Mouse (Mus musculus): ENCODE measurements at regions not wholly inside any gene's neighbourhood (a gene's known extent, or its start where the extent isn't known, plus 50 kb on each side); places are given as distances from the start of the nearest gene placed in this dataset.
A peak's percentile ranks its signal among the peaks of the same experiment; 100 is the strongest.
"Not testable (repeated sequence)": the region's sequence is repeated elsewhere in the genome, so short reads cannot be mapped to it uniquely, and the experiment has no call there.

DNA sequence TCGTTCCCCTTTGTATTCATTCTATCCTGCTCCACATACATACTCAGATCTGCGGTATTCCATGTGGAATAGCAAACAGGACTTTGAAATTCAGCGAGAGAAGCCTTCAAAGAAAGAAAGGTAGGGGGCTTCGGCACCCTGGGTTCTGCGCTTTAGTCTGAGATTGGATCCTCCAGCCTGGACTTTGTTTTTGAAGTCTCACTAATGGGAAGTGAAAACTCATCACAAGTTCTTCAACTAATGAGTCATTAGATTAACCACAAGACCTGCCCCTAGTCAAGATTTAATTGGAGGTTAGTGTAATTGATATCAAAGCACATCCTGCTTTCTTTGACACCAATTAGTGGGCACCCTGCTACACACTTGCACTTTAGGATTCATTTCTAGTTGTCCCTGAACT, 492.5 kb upstream of the Zfp960 start:
- DNase-seq (ENCODE audit: low read depth): no peak

DNA sequence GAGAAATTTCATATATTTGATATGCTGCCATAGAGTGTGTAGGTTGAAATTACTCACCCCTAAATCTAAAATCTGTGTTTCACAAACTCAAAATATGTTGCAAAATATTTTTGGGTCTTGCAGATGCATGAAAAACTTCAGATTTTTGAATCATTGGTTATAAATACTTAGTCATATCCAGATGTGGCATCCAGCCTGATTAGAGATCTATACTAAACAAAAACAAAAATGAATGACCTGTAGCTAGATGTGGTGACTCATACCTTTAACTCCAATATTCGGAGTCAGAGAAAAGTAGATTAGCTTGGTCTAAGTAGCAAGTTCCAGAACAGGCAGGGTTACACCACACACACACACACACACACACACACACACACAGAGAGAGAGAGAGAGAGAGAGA, 475.1 kb upstream of the Zfp960 start:
- DNase-seq (ENCODE audit: low read depth): no peak

DNA sequence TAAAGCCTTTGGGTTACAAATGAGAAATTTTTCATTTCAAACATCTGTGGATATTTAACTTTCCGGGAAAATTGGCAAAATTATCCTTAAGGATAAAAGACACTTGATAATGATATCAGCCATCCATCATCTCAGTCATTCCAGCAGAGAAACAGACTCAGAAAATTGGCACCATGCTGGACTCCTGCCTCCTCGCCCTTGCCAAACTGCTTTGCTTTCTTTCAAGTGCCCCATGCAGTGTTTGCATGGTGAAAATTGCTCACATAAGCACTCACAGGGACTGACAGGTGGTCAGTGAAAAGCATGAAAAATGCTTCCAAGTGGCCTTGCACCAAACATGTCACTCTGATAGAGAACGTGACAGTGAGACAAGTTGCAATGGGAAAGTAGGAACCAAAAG, 464.2 kb upstream of the Zfp960 start:
- DNase-seq (ENCODE audit: low read depth): no peak

DNA sequence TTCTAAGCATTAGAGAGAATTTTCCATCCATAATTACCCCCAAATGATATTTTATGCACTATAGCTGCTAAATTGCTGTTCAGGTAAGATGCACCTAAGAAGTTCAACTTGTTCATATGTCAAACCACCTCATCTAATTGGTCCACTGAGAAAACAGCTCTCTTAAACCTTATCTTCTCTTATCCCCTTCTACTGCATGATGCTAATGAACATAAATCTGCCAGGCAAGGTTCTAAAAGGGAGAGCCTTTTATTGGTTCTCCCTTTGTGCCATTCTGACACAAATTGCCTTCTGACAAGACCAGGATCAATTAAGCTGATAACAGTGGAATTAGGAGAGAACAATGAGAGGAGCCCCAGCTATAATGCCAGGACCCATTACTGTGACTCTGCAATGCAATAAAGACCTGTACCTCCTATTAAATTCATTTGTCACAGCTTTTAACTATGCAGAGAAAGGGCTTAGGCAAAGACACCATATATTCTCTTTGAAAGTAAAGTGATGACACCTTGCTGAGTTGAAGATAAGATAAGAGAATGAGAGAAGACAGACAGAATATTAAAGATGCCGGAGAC, 451.4 kb upstream of the Zfp960 start:
- DNase-seq (ENCODE audit: low read depth): no peak

DNA sequence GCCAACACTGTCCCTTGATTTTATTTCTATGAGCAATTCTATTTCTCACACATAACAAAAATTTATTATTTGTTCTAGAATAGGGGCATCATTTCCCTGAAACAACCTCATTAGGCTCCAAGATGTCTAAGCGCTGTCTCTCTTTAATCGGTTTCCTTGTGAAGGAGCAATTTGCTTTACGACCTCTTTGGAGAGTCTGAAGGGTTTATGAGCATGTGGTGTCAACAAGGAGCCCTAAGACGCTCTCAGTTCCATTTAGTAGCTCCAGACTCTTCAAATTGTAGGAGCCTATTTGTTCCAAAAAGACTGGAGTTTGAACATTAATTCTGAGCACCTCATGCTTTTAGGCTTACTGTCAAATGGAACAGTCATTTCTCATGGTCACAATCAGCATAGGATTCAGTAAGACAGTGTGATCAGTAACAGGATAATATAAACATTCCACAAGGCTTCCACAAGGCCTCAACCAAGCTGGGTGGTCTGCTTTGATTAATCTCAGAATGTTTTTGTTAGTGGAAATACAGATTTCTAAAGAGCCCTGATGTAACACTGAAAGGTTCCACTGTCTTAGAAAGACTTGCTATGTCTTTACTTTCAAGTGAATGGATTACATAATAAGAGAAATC, 441.9 kb upstream of the Zfp960 start:
- DNase-seq (ENCODE audit: low read depth): no peak

DNA sequence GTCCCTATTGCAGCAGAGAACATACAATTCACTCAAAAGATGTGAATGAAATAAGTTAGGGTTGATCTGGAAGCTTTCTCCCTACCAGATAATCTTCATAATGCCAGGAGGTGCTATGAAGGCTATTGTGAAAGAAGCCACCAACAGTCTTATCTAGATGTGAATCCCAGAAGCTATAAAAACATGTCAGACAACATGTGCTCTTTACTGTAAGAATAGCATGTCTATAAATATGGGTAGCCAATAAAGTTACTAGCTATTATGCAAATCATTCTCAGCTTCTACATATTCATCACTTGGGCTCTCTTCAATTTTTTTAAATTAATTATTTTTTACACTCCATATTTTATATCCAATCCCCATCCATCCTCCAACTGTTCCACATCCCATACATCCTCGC, 434.1 kb upstream of the Zfp960 start:
- DNase-seq (ENCODE audit: low read depth): no peak

DNA sequence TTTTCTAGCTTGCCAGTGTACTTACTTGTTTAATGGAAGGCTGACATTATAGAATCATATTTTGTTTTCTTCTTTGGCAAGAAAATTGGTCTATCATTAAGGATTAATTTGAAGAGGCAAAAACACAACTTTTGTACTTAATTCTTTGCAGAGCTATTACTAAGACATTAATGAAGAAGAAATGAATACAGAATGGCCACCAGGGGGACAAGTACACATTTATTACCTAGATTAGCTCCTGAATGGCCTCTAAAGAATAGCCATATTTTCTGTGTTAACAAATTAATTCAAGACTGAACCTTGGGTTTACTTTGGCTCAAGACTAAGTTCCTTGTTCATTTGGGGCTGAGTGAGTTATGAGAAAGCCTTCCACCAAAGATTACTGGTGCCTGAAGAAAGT, 430.5 kb upstream of the Zfp960 start:
- DNase-seq (ENCODE audit: low read depth): no peak

DNA sequence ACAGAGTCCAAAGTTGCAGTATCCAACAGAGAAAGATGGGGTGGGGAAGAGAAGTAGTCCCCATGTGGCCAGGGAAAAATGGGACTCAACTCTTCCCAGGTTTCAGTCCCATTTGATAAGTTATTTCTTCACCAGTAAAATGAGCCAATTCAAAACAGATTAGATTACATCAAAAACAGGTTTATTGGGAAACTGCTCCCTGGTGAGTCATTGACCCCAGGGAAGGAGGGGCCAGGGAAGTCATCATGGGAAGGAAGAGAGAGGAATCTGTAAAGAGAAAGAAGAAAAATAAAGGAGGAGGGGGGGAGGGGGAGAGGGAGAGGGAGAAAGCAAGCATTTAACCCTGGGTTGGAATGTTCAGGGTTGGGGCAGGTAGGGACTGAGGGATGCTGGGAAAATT, 426.4 kb upstream of the Zfp960 start:
- DNase-seq (ENCODE audit: low read depth): no peak

DNA sequence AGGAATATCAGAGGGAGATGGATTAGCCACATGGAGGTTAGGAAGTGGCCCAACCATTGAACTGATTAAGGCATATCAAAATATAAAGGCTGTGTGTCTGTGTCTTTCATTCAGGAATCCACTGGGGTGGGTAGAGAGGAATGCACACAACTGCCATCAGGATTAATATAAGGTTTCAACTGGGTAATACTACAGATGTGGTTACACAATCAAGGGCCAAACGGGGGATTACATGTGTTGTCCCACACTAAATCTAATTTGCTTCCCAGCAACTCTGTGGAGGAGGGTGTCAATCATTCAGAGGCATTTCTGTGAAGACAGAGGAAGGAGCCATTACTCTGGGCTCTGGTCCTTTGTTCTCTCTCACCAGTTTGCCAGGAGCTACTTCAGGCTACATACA, 416.0 kb upstream of the Zfp960 start:
- no peak for DNase-seq (ENCODE audit: low read depth)

DNA sequence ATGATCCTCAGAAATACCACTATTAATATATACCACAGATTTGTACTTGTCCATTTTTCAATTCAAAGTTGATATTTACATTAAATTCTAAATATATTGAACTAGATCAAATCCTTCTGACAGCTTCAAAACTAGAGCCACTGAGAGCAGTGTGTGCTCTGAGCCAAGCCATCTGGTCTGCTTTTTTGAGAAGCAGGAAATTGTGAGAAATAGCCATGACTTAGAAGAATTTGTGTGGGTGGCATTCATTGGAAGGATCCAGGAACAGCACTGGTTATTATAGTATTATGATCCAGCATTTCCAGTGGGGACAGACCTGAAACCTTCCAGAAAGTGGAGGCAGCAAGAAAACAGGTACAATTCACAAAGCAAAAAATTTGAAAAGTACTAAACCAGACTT, 398.7 kb upstream of the Zfp960 start:
- no peak for DNase-seq (ENCODE audit: low read depth)

DNA sequence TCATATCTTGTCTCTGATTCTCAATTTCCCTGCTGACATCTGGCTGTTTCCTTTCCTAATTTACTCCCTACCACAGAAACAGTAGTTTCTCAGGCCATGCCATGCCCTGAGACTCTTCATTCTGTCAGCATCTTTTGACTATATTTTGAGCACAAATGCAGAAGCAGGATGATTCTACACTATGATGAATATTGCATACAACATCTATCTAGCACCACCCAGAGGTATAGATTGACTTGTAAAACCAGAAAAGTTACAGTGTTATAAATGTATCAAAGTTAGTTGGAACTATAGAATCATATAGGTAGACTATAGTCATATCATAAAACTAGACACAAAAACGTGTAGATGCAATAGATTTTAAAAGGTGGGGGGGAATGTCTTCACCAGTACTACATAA, 396.3 kb upstream of the Zfp960 start:
- DNase-seq (ENCODE audit: low read depth): no peak

DNA sequence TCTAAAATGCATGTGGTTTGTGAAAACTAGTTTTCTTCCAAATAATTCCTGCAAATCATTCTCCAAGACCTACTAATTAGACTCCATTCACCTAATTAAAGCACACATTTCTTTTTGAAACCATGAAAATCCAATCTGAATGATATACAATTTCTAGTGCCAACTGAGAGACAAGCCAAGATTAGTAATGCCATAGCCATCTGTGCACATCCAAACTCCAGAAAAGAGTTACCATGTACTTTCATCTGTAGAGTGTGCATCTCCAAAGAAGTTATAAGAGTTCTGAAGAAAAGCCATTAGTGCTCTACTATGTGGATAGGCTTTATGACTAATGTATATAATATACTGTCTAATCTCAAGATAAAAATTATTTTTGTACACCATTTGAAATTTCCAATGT, 359.7 kb upstream of the Zfp960 start:
- DNase-seq (ENCODE audit: low read depth): no peak

DNA sequence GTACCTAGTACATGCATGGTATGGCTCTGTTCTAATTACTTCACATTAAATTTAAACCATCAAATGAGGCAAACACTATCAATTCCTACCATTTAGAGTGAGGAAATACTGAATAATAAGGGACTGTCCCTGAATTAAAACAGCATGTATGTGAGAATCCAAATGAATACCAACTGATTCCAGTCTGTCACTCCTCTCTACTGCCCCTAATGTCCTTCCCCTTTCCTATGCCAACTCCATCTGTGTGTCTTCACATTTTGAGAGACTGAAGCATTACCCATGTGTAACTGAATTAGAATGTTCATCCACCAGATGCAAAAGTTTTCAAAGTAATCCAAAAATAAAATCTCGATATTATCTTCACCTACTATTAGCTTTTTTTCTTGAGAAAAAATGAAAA, 358.0 kb upstream of the Zfp960 start:
- no peak for DNase-seq (ENCODE audit: low read depth)

DNA sequence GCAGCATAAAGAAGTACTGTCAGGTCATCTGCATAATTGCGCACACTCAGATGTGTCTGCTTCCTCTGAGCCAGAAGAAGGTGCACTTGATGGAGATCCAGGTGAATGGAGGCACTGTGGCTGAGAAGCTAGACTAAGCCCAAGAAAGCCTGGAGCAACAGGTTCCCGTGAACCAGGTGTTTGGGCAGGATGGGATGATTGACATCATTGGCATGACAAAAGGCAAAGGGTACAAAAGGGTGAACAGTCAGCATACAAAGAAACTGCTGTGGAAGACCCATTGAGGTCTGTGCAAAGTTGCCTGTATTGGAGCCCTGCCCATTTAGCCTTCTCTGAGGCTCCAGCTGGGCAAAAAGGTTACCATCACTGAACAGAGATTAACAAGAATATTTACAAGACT, 337.0 kb upstream of the Zfp960 start:
- DNase-seq (ENCODE audit: low read depth): no peak

DNA sequence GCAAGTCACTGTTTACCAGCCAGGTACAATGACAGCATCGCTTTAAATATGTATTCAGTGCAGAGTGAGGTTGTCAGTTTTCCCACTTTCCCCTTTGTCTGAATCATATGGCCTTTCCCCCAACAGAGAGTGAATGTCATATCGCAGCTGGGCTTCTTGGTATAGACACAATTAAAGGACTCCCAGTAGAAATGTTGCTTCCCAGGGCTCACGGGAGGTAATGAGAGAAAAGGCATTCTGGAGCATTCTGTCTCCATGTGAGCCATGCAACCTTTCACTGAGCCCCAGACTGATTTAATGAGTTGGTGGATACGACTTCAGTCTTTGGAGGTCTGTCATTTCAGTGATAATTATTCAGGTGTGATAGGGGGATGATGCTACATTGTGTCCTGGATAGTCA, 310.8 kb upstream of the Zfp960 start:
- no peak for DNase-seq (ENCODE audit: low read depth)

DNA sequence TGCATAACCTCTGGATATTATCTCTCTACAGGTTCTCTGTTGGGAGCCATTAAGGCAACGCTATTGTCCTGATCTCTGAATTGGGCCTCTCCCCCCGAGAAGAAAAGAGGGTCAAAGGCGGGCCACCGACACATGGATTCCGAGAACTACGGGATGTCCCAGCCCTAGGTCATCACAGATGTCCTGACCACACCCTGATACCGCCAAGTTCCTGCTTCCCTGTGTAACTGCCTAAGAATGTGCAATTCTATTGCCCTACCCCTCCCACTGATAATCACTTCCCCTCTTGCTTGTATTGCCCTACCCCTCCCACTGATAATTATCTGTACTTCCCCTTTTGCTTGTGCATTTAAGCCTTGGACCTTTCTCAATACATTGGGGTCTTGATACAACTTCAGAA, 293.3 kb upstream of the Zfp960 start:
- DNase-seq (ENCODE audit: low read depth): not testable (repeated sequence)

DNA sequence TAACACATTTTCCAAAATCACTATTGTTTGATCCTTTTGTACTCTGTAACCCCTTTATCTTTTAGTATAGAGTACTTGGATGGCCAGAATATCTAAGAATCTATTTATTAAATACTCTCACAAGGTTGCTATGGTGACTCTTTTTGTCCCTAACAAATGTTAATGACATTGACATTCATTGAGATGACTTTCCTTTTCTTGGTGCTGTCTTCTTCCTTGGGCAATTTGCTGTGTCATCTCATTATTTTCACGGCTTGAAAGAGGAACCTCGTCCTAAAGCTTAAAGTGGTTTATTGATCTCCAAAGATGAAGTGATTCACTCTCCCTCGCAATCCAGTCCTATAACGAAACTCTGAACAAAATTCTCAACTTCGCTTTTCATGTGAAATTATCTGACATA, 265.6 kb upstream of the Zfp960 start:
- no peak for DNase-seq (ENCODE audit: low read depth)

DNA sequence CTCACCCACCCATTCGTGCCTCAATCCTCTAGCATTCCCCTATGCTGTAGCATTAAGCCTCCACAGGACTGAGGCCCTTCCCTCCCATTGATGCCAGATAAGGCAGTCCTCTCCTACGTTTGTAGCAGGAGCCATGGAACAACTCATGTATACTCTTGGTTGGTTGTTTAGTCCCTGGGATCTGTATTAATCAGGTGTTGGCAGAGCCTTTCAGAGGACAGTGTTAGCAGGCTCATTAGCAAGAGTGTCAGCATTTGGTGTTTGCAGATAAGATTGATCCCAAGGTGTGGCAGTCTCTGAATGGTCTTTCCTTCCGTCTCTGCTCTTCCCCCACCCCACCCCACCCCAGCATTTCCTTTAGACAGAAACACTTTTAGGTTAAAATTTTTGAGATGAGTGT, 258.9 kb upstream of the Zfp960 start:
- DNase-seq (ENCODE audit: low read depth): no peak

DNA sequence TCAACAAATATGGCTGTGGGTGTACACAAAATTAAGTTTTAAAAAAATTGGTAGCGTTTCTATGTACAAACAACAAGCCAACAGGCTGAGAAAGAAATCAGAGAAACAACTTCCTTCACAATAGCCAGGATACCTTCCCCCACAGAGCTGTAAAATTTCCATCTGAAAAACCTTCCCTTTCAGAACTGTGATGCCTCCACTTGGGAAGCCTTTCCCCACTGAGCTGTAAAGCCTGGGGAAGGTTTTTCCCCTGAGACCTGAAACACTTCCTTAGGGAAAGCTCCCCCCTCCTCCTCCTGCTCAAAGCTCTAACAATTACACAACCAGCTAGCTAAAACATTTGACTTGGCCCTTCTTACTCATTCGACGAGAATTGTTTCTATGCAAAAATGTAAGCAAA, 245.5 kb upstream of the Zfp960 start:
- no peak for DNase-seq (ENCODE audit: low read depth)

DNA sequence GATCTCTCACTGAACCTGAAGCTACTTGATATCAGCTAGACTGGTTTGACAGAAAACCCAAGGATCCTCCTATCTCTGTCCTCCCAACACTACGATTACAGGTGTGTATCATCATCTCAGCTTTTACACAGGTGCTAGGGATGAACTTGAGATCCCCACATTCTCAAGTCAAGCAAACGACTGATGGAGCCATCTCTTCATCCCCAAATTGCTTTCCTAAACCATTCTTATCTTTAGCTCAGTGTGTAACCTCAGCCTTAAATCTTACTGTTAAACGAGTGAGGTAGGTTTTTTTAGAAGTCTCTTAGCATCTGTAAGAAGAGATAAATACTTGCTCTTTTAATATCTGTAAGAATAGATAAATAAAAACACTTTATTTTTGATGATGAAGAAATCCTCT, 242.2 kb upstream of the Zfp960 start:
- DNase-seq (ENCODE audit: low read depth): no peak

DNA sequence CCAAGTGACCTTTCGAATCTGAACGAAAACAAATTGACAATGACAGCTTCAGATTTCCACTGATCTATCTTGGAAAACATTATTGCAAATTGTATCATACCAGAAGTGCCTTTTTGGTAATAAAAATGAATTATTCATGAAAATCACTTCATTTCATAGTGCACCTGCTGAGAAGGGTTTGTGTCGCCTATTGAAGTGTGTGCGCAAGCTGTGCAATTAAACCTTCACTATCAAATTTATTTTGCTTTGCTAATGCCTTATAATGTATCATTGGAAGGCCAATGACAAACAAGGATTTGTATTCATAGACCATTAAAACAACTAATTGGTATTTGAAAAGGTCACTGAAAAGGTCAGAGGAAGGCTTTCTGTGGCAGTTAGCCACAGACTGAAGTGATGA, 224.8 kb upstream of the Zfp960 start:
- no peak for DNase-seq (ENCODE audit: low read depth)

DNA sequence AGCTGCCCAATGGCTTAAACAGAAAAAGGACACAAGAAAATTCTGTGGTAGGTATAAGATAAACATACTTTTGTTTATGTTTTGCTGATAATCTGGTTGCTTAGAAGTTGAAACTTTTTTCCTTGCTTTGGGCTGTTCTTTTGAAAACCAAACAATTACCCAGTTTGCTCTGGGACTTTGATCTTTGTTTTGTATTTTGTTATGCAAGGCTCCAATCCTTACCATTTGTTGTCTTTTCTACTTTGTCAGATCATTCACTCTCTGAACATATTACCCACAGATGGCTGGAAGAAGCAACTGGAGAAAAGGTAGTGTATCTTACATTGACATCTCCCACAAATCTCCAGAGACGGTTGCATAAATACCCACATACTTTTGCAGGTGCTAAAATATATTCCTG, 203.1 kb upstream of the Zfp960 start:
- no peak for DNase-seq (ENCODE audit: low read depth)

DNA sequence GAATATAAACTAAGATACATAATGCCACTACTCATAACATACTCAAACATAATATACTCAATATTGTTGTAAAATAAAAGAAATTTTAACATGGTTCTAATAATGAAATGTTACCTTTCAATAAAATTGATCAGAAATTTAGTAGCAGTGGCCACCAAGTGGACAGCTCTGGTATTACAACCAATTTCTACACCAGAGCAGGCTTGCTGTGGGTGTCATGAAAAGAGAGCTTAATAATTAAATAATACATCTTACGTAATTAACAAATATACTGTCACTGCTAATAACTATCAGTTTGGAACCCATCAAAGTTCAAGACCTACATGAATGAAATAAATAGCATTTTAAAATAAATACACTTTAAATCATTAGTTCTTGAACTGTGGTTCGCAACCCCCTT, 163.1 kb upstream of the Zfp960 start:
- DNase-seq (ENCODE audit: low read depth): peak; percentile 63

DNA sequence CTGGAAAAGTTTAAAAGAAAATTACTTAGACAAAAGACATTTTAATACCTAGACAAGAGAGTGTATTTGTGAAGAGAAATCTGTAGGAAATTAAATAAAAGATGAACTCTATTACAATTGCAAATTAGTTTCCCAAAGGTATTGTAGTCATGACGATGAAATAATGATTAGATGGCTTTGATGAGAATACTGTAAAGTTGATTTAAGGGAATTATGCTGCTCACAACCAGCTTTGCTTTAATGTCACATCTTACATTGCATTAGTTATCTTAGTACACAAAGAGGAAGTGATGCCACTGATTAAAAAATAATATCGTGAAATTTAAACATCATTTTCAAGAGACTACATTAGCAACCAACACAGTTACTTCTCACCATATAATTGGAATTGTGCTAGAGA, 145.7 kb upstream of the Zfp960 start:
- no peak for DNase-seq (ENCODE audit: low read depth)

DNA sequence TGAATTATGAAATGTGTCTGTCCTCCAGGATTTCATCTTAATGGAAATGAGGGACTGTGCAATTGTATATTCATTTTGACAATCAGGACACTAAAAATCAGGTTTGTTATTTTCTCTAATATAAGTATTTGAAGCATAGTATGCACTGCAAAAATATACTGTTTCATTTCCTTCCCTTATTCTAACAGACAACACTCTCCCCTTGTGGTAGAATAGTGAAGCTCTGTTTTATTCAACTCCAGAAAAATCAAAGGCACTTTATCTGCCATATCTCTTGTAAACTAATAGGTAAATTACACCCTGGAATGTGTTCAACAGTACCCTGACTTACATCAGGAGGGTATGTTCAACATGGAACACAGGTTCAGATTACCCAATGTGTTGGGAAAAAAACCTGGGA, 137.7 kb upstream of the Zfp960 start:
- no peak for DNase-seq (ENCODE audit: low read depth)

Data from naive thymus-derived CD4-positive, alpha-beta T cell, adult 2 months (primary cell).